Mouse (Mus musculus): Measurements from ENCODE around the gene Tada1. TPM values are rescaled to one million over a fixed set of nuclear protein-coding genes. Genes with fewer than 3 reads are reported as not detected.

The Tada1 gene
- polyA plus RNA-seq, 1 experiment from 2014 or later, result 72.1 TPM

GRCm38 (mm10) chr1:166429053-166429452 lies 50.2 kb downstream of the Tada1 start:
- H3K27ac ChIP-seq (replicated peaks), result no peak overlapping the region
- H3K4me1 ChIP-seq (replicated peaks), result no peaks in the 10 kb centered on the region
- H3K9me3 ChIP-seq, result no peaks in the 10 kb centered on the region
- no peak overlapping the region for H3K4me2 ChIP-seq
- H3K36me3 ChIP-seq, result no peaks in the 10 kb centered on the region
- H3K27me3 ChIP-seq, result no peaks in the 10 kb centered on the region
- WGBS, result 74% methylated on average over 3 of the region's 3 CpGs
- peak; percentile 59; the same call in 1 of the 2 replicates for ATAC-seq (ENCODE audit: low read depth)
- no peak overlapping the region for H3K4me3 ChIP-seq
- no peak overlapping the region for H3K9ac ChIP-seq

GRCm38 (mm10) chr1:166429809-166430431 lies 51.0 kb downstream of the Tada1 start:
- 69% methylated on average over 10 of the region's 10 CpGs for WGBS
- H3K27me3 ChIP-seq, result no peaks in the 10 kb centered on the region
- no peaks in the 10 kb centered on the region for H3K9me3 ChIP-seq
- H3K4me1 ChIP-seq (replicated peaks), result no peaks in the 10 kb centered on the region
- H3K36me3 ChIP-seq, result no peaks in the 10 kb centered on the region
- H3K4me2 ChIP-seq, result no peak overlapping the region
- H3K27ac ChIP-seq (replicated peaks), result no peak overlapping the region
- H3K4me3 ChIP-seq, result no peak overlapping the region
- ATAC-seq (ENCODE audit: low read depth), result no peak
- no peak overlapping the region for H3K9ac ChIP-seq

- H3K36me3 ChIP-seq, result no peaks in the 10 kb centered on the region
- 72% methylated on average over 6 of the region's 6 CpGs for WGBS
- no peak overlapping the region for H3K4me2 ChIP-seq
- H3K27ac ChIP-seq (replicated peaks), result no peak overlapping the region
- no peak overlapping the region for H3K9ac ChIP-seq
- no peaks in the 10 kb centered on the region for H3K27me3 ChIP-seq
- no peak overlapping the region for H3K4me3 ChIP-seq
- H3K4me1 ChIP-seq (replicated peaks), result no peaks in the 10 kb centered on the region
- ATAC-seq (ENCODE audit: low read depth), result no peak
- H3K9me3 ChIP-seq, result no peaks in the 10 kb centered on the region
Measured at GRCm38 (mm10) chr1:166439426-166439825, 60.5 kb downstream of the Tada1 start.

GRCm38 (mm10) chr1:166441992-166442391 lies 63.1 kb downstream of the Tada1 start:
- no peaks in the 10 kb centered on the region for H3K36me3 ChIP-seq
- WGBS, result 92% methylated on average over 3 of the region's 3 CpGs
- ATAC-seq (ENCODE audit: low read depth), result no peak

More at GRCm38 (mm10) chr1:166441992-166442391, 63.1 kb downstream of the Tada1 start:
- H3K4me1 ChIP-seq (replicated peaks), result no peaks in the 10 kb centered on the region
- H3K9me3 ChIP-seq, result no peaks in the 10 kb centered on the region
- no peak overlapping the region for H3K9ac ChIP-seq
- no peak overlapping the region for H3K4me2 ChIP-seq
- no peaks in the 10 kb centered on the region for H3K27me3 ChIP-seq
- H3K27ac ChIP-seq (replicated peaks), result no peak overlapping the region
- H3K4me3 ChIP-seq, result no peak overlapping the region

Other genes starting within 250 kb of the Tada1 start
- not detected in 2 replicates for gene Gpa33, start 248.9 kb upstream of the Tada1 start, polyA plus RNA-seq (2015; fragmentation: Nextera tagmentation; extraction: Ambion mirVana)
- gene Mael, start 140.3 kb upstream of the Tada1 start, polyA plus RNA-seq (2015; fragmentation: Nextera tagmentation; extraction: Ambion mirVana), result not detected in 2 replicates
- 2.3 and 2.5 TPM in 2 replicates for gene Ildr2, start 125.0 kb upstream of the Tada1 start, polyA plus RNA-seq (2015; fragmentation: Nextera tagmentation; extraction: Ambion mirVana)
- 34.4 and 36.6 TPM in 2 replicates for gene Pogk, start 30.8 kb downstream of the Tada1 start, polyA plus RNA-seq (2015; fragmentation: Nextera tagmentation; extraction: Ambion mirVana)
- gene Gm4846, start 118.5 kb downstream of the Tada1 start, polyA plus RNA-seq (2015; fragmentation: Nextera tagmentation; extraction: Ambion mirVana), result not detected in 2 replicates